Mouse (Mus musculus): Measurements from ENCODE around the gene Ttc7b. TPM values are rescaled to one million over a fixed set of nuclear protein-coding genes. Genes with fewer than 3 reads are reported as not detected.

Gene Ttc7b
- polyA plus RNA-seq, 1 experiment from 2014 or later, result 4.0 TPM

GRCm38 (mm10) chr12:100381941-100382340 is 138.7 kb downstream of the Ttc7b start:
- peaks cover 42% of the 10 kb centered on the region; the same call in 1 of the 2 replicates for H3K36me3 ChIP-seq (ENCODE audit: control insufficient read depth, insufficient read depth)
- H3K4me1 ChIP-seq (replicated peaks; ENCODE audit: control insufficient read depth, insufficient read depth, low read length), result no peaks in the 10 kb centered on the region
- H3K4me3 ChIP-seq (ENCODE audit: low read depth, low read length), result no peak overlapping the region
- no peak overlapping the region for H3K9ac ChIP-seq (ENCODE audit: low read depth, low read length)
- H3K9me3 ChIP-seq (ENCODE audit: control insufficient read depth), result no peaks in the 10 kb centered on the region
- H3K27me3 ChIP-seq (replicated peaks; ENCODE audit: control insufficient read depth, insufficient read depth, low read length), result no peaks in the 10 kb centered on the region
- H3K27ac ChIP-seq (ENCODE audit: low read depth, low read length), result no peak overlapping the region
- no peak for TF ChIP-seq CTCF (IDR thresholded peaks at IDR 0.05; ENCODE audit: low read depth)
- WGBS, result 74% methylated on average over 6 of the region's 6 CpGs
- no peak overlapping the region for H3K4me2 ChIP-seq (replicated peaks; ENCODE audit: low read depth)
- ATAC-seq, result no peak

- Histone ChIP-seq H3K27me3 (replicated peaks; ENCODE audit: control insufficient read depth, insufficient read depth, low read length) (no peaks in the 10 kb centered on the region), H3K4me3 (ENCODE audit: low read depth, low read length) (no peak overlapping the region), H3K4me1 (replicated peaks; ENCODE audit: control insufficient read depth, insufficient read depth, low read length) (no peaks in the 10 kb centered on the region), H3K36me3 (ENCODE audit: control insufficient read depth, insufficient read depth) (peaks cover 42% of the 10 kb centered on the region), H3K9me3 (ENCODE audit: control insufficient read depth) (no peaks in the 10 kb centered on the region), H3K9ac (ENCODE audit: low read depth, low read length) (no peak overlapping the region), H3K4me2 (replicated peaks; ENCODE audit: low read depth) (no peak overlapping the region), H3K27ac (ENCODE audit: low read depth, low read length) (no peak overlapping the region)
- no peak for TF ChIP-seq CTCF (IDR thresholded peaks at IDR 0.05; ENCODE audit: low read depth)
- WGBS, result 77% methylated on average over 14 of the region's 14 CpGs
- no peak for ATAC-seq
These were observed 139.8 kb downstream of the Ttc7b start for GRCm38 (mm10) chr12:100380697-100381291.

- WGBS, result 80% methylated on average over 1 of the region's 1 CpGs
These were observed 140.8 kb downstream of the Ttc7b start for GRCm38 (mm10) chr12:100379833-100380232.

GRCm38 (mm10) chr12:100378266-100378665 is 142.4 kb downstream of the Ttc7b start:
- no peak overlapping the region for H3K4me2 ChIP-seq (replicated peaks; ENCODE audit: low read depth)
- H3K9me3 ChIP-seq (ENCODE audit: control insufficient read depth), result no peaks in the 10 kb centered on the region
- H3K9ac ChIP-seq (ENCODE audit: low read depth, low read length), result no peak overlapping the region
- H3K27ac ChIP-seq (ENCODE audit: low read depth, low read length), result no peak overlapping the region
- no peak overlapping the region for H3K4me3 ChIP-seq (ENCODE audit: low read depth, low read length)
- H3K4me1 ChIP-seq (replicated peaks; ENCODE audit: control insufficient read depth, insufficient read depth, low read length), result no peaks in the 10 kb centered on the region
- peaks cover 48% of the 10 kb centered on the region for H3K36me3 ChIP-seq (ENCODE audit: control insufficient read depth, insufficient read depth)
- 80% methylated on average over 2 of the region's 2 CpGs for WGBS
- TF ChIP-seq CTCF (IDR thresholded peaks at IDR 0.05; ENCODE audit: low read depth), result no peak
- ATAC-seq, result no peak
- no peaks in the 10 kb centered on the region for H3K27me3 ChIP-seq (replicated peaks; ENCODE audit: control insufficient read depth, insufficient read depth, low read length)

More at GRCm38 (mm10) chr12:100379833-100380232, 140.8 kb downstream of the Ttc7b start:
- H3K9ac ChIP-seq (ENCODE audit: low read depth, low read length), result no peak overlapping the region
- no peak for ATAC-seq
- H3K27me3 ChIP-seq (replicated peaks; ENCODE audit: control insufficient read depth, insufficient read depth, low read length), result no peaks in the 10 kb centered on the region
- H3K36me3 ChIP-seq (ENCODE audit: control insufficient read depth, insufficient read depth), result peaks cover 41% of the 10 kb centered on the region
- no peak overlapping the region for H3K4me2 ChIP-seq (replicated peaks; ENCODE audit: low read depth)
- H3K4me3 ChIP-seq (ENCODE audit: low read depth, low read length), result no peak overlapping the region
- H3K9me3 ChIP-seq (ENCODE audit: control insufficient read depth), result no peaks in the 10 kb centered on the region
- no peak overlapping the region for H3K27ac ChIP-seq (ENCODE audit: low read depth, low read length)
- no peak for TF ChIP-seq CTCF (IDR thresholded peaks at IDR 0.05; ENCODE audit: low read depth)
- H3K4me1 ChIP-seq (replicated peaks; ENCODE audit: control insufficient read depth, insufficient read depth, low read length), result no peaks in the 10 kb centered on the region

- Histone ChIP-seq H3K36me3 (ENCODE audit: control insufficient read depth, insufficient read depth) (peaks cover 45% of the 10 kb centered on the region), H3K4me2 (replicated peaks; ENCODE audit: low read depth) (no peak overlapping the region), H3K9ac (ENCODE audit: low read depth, low read length) (no peak overlapping the region), H3K27me3 (replicated peaks; ENCODE audit: control insufficient read depth, insufficient read depth, low read length) (no peaks in the 10 kb centered on the region), H3K9me3 (ENCODE audit: control insufficient read depth) (no peaks in the 10 kb centered on the region), H3K4me3 (ENCODE audit: low read depth, low read length) (no peak overlapping the region), H3K27ac (ENCODE audit: low read depth, low read length) (no peak overlapping the region), H3K4me1 (replicated peaks; ENCODE audit: control insufficient read depth, insufficient read depth, low read length) (no peaks in the 10 kb centered on the region)
- ATAC-seq, result no peak
- TF ChIP-seq CTCF (IDR thresholded peaks at IDR 0.05; ENCODE audit: low read depth), result no peak
- WGBS, result 30% methylated on average over 1 of the region's 1 CpGs
These were observed 142.8 kb downstream of the Ttc7b start for GRCm38 (mm10) chr12:100377791-100378190.

GRCm38 (mm10) chr12:100375801-100376200 is 144.8 kb downstream of the Ttc7b start:
- Histone ChIP-seq H3K9me3 (ENCODE audit: control insufficient read depth) (no peaks in the 10 kb centered on the region), H3K36me3 (ENCODE audit: control insufficient read depth, insufficient read depth) (peaks cover 41% of the 10 kb centered on the region), H3K9ac (ENCODE audit: low read depth, low read length) (no peak overlapping the region), H3K4me2 (replicated peaks; ENCODE audit: low read depth) (no peak overlapping the region), H3K4me3 (ENCODE audit: low read depth, low read length) (no peak overlapping the region), H3K27ac (ENCODE audit: low read depth, low read length) (no peak overlapping the region), H3K27me3 (replicated peaks; ENCODE audit: control insufficient read depth, insufficient read depth, low read length) (no peaks in the 10 kb centered on the region), H3K4me1 (replicated peaks; ENCODE audit: control insufficient read depth, insufficient read depth, low read length) (no peaks in the 10 kb centered on the region)
- WGBS, result 69% methylated on average over 8 of the region's 8 CpGs
- no peak for TF ChIP-seq CTCF (IDR thresholded peaks at IDR 0.05; ENCODE audit: low read depth)
- ATAC-seq, result no peak
